Mouse (Mus musculus) hindbrain, embryonic 11.5 days (tissue): ENCODE results near the gene Camkmt. TPM values are rescaled to one million over a fixed set of nuclear protein-coding genes. Genes with fewer than 3 reads are reported as not detected.
A peak's percentile ranks its signal among the peaks of the same experiment; 100 is the strongest.

Experiments used
- ATAC-seq: fragments of 200-750 bp; cut with Nextera tagmentation; 2 replicates; pipeline ENCODE4 v1.8.0; 2017; ENCODE audit warnings: mild to moderate bottlenecking, moderate TSS enrichment, moderate library complexity; ENCODE audit not compliant: low FRiP score
- DNase-seq: peaks from one replicate; pipeline ENCODE4 v3.0.0-alpha.2; 2015; ENCODE audit warnings: low spot score
- H3K27ac ChIP-seq: fragments of 300-500 bp; sonication (generic); 2 replicates; pipeline ENCODE4 v1.5.1; 2014; ENCODE audit warnings: mild to moderate bottlenecking, low read depth, low read length
- H3K27me3 ChIP-seq: fragments of 300-500 bp; sonication (generic); 2 replicates; pipeline ENCODE4 v1.6.1; 2014; ENCODE audit warnings: mild to moderate bottlenecking, low read length, moderate library complexity, mixed read lengths; ENCODE audit not compliant: control insufficient read depth, insufficient read depth
- H3K36me3 ChIP-seq: fragments of 300-500 bp; sonication (generic); 2 replicates; pipeline ENCODE4 v1.6.1; 2014; ENCODE audit warnings: mild to moderate bottlenecking, low read length, moderate library complexity, mixed read lengths; ENCODE audit not compliant: control insufficient read depth, insufficient read depth
- H3K4me1 ChIP-seq: fragments of 300-500 bp; sonication (generic); replicated peaks from 2 replicates; pipeline ENCODE4 v1.6.1; 2014; ENCODE audit warnings: low read length, mixed read lengths; ENCODE audit not compliant: control insufficient read depth, insufficient read depth
- H3K4me2 ChIP-seq: fragments of 300-500 bp; sonication (generic); replicated peaks from 2 replicates; pipeline ENCODE4 v1.6.1; 2014; ENCODE audit warnings: mild to moderate bottlenecking, low read depth, low read length
- H3K4me3 ChIP-seq: fragments of 300-500 bp; sonication (generic); 2 replicates; pipeline ENCODE4 v1.5.1; 2014; ENCODE audit warnings: low read depth, low read length
- H3K9ac ChIP-seq: fragments of 300-500 bp; sonication (generic); 2 replicates; pipeline ENCODE4 v1.6.1; 2014; ENCODE audit warnings: low read depth, low read length
- H3K9me3 ChIP-seq: fragments of 300-500 bp; sonication (generic); 2 replicates; pipeline ENCODE4 v1.6.1; 2016; ENCODE audit warnings: low read length; ENCODE audit not compliant: control insufficient read depth
- WGBS: fragments of 180-500 bp; shearing (Covaris S2); extraction: QIAGEN DNeasy Blood & Tissue Kit; methylation state at CpG from one replicate; pipeline ENCODE4 v1.1.7; 2014; 5-methylcytosine and 5-hydroxymethylcytosine counted together
- polyA plus RNA-seq: library from polyadenylated mRNA; unstranded; fragments of >200 nt; fragmentation: Nextera tagmentation; extraction: Ambion mirVana; gene quantifications from 2 replicates; pipeline ENCODE4 v1.2.1, GENCODE M21; 2014

Gene Camkmt
- polyA plus RNA-seq, 1 experiment from 2014 or later: 16.7 TPM

GRCm38 (mm10) chr17:85085335-85085734 lies 5.0 kb upstream of the Camkmt start:
- no peak overlapping the region for H3K9ac ChIP-seq
- ATAC-seq: no peak
- WGBS: 95% methylated on average over 2 of the region's 2 CpGs

DNA sequence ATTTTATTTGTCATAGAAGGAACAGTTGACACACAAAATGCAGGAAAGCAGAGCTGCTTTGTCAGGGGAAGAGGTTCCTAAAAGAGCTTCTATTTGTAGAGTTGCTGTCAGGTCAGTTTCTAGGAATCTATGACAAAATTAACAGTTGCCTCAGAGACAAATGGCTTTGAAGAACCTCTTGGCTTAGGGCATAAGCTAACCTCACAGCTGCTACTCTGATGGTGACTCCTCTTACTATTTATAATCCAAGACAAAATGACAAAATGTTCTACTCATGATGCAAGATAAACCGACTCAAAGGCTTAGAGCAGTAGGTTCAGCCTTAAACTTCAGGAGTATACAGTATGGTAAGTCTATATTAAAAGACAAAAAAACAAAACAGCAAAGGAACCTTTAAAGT lies 3.9 kb upstream of the Camkmt start:
- H3K4me1 ChIP-seq: no peaks in the 10 kb centered on the region

More at GRCm38 (mm10) chr17:85085335-85085734, 5.0 kb upstream of the Camkmt start:
- H3K4me3 ChIP-seq: no peak overlapping the region
- DNase-seq: no peak
- H3K4me1 ChIP-seq: no peaks in the 10 kb centered on the region
- no peak overlapping the region for H3K4me2 ChIP-seq
- no peak overlapping the region for H3K27ac ChIP-seq
- no peaks in the 10 kb centered on the region for H3K36me3 ChIP-seq
- no peaks in the 10 kb centered on the region for H3K27me3 ChIP-seq
- H3K9me3 ChIP-seq: no peaks in the 10 kb centered on the region

GRCm38 (mm10) chr17:85087591-85087990 lies 2.8 kb upstream of the Camkmt start:
- Histone ChIP-seq H3K36me3 (no peaks in the 10 kb centered on the region), H3K4me1 (no peaks in the 10 kb centered on the region), H3K4me2 (no peak overlapping the region), H3K9me3 (no peaks in the 10 kb centered on the region), H3K4me3 (no peak overlapping the region), H3K27ac (no peak overlapping the region), H3K27me3 (no peaks in the 10 kb centered on the region), H3K9ac (no peak overlapping the region)
- no peak for DNase-seq
- 92% methylated on average over 5 of the region's 5 CpGs for WGBS
- ATAC-seq: no peak

More for the DNA sequence above, 3.9 kb upstream of the Camkmt start:
- ATAC-seq (no peak), DNase-seq (no peak)
- Histone ChIP-seq H3K9ac (no peak overlapping the region), H3K27ac (no peak overlapping the region), H3K4me3 (no peak overlapping the region), H3K36me3 (no peaks in the 10 kb centered on the region), H3K9me3 (no peaks in the 10 kb centered on the region), H3K27me3 (no peaks in the 10 kb centered on the region), H3K4me2 (no peak overlapping the region)
- WGBS: 95% methylated on average over 1 of the region's 1 CpGs

- Histone ChIP-seq H3K9me3 (no peaks in the 10 kb centered on the region), H3K4me3 (no peak overlapping the region), H3K36me3 (no peaks in the 10 kb centered on the region), H3K9ac (no peak overlapping the region), H3K4me2 (no peak overlapping the region), H3K27me3 (no peaks in the 10 kb centered on the region), H3K27ac (no peak overlapping the region), H3K4me1 (no peaks in the 10 kb centered on the region)
- no peak for DNase-seq
- 92% methylated on average over 11 of the region's 11 CpGs for WGBS
- no peak for ATAC-seq
Observed at GRCm38 (mm10) chr17:85088401-85088800, 2.0 kb upstream of the Camkmt start.

DNA sequence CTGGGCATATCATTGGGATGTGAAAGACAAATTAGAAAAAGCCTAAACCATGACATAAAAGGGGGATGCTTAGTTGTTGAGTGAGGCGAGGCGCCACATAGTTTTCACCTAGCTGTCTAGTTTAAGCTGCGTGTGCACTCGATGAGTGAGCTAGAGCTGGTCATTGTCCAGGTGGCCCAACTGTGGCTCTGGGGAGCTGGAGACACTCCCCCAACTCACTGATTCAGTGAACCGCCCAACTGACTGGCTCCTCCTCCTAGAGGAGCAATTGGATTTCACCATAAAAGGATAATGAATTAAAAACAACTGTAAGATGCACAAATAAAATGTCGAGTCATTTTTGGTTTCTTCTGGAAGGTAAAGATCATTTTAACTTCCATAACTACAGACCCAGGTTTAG lies 1.3 kb upstream of the Camkmt start:
- H3K9ac ChIP-seq: no peak overlapping the region
- no peaks in the 10 kb centered on the region for H3K27me3 ChIP-seq
- H3K4me1 ChIP-seq: no peaks in the 10 kb centered on the region
- DNase-seq: no peak
- no peak for ATAC-seq
- 0 out of 2 replicates have a peak overlapping the region, but pooled peaks have one; percentile 68 for H3K4me2 ChIP-seq
- no peaks in the 10 kb centered on the region for H3K36me3 ChIP-seq
- peak overlapping the region; percentile 63; the same call in 1 of the 2 replicates for H3K4me3 ChIP-seq
- no peak overlapping the region for H3K27ac ChIP-seq
- H3K9me3 ChIP-seq: no peaks in the 10 kb centered on the region
- 52% methylated on average over 6 of the region's 6 CpGs for WGBS

DNA sequence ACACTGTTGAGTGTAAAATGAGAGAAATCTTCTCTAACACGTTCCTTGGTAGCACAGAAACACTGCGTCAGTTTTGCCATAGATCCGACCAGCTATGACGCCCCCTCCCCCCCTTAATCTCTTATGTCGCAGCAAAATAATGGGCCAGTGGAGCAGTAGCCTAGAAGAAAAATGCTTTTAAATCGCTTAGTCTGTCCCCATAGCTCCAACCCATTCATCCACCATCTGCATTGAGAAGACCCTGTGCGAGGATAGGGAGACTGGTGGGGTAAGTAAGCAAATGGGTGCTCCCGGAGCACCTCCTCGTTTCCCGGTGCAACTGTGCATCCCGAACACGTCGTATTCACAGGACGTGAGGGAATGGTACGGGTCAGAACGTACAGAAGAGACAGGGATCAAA lies 731 bp upstream of the Camkmt start:
- H3K36me3 ChIP-seq: no peaks in the 10 kb centered on the region
- no peaks in the 10 kb centered on the region for H3K4me1 ChIP-seq
- H3K9me3 ChIP-seq: no peaks in the 10 kb centered on the region
- peak overlapping the region; percentile 63 for H3K4me3 ChIP-seq
- ATAC-seq (peak; percentile 28), DNase-seq (no peak)
- H3K27me3 ChIP-seq: no peaks in the 10 kb centered on the region
- peak overlapping the region; percentile 82 for H3K9ac ChIP-seq
- H3K27ac ChIP-seq: peak overlapping the region; percentile 72
- H3K4me2 ChIP-seq: peak overlapping the region; percentile 68
- WGBS: under 1% methylated on average over 16 of the region's 16 CpGs

DNA sequence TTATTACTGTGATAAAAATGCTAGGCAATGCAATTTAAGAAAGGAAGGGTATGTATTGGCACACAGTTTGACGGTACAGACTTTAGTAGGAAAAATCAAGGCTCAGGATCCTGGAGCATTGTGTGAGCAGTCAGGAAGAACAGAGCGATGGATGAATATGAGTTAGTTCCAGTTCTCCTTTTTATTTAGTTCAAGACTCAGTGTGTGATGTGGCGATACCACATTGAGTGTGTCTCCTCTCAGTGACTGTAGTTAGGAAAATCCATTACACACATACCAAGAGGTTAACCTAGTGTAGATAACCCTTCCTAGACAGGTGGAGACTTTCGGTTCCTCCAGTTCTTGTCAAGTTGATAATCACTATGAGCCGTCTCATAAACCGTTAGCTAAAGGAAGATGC lies 1.4 kb downstream of the Camkmt start:
- Histone ChIP-seq H3K9ac (no peak overlapping the region), H3K4me3 (no peak overlapping the region), H3K27me3 (no peaks in the 10 kb centered on the region), H3K4me2 (no peak overlapping the region), H3K4me1 (no peaks in the 10 kb centered on the region), H3K36me3 (no peaks in the 10 kb centered on the region), H3K27ac (no peak overlapping the region), H3K9me3 (no peaks in the 10 kb centered on the region)
- DNase-seq (no peak), ATAC-seq (no peak)
- WGBS: 90% methylated on average over 6 of the region's 6 CpGs

DNA sequence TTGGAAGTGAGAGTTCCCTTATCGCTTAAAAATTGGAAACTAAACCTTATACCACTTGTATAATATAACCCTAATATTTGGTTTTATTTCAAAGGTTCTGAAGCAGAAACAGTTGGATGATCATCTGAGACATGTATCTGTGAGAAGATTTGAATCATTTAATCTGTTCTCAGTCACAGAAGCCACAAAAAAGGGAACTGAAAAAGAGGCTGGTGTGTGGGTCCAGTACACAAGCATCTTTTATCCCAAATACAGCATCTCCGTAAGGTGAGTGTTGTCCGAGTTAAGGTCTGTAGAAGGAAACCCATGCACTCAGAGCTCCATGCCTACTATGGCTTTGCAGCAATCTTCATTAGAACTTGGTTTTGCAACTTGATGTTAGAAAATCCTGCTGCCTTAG lies 6.0 kb downstream of the Camkmt start:
- ATAC-seq (no peak), DNase-seq (no peak)
- Histone ChIP-seq H3K36me3 (peaks cover 3% of the 10 kb centered on the region; the same call in 1 of the 2 replicates), H3K4me3 (no peak overlapping the region), H3K4me1 (no peaks in the 10 kb centered on the region), H3K9ac (no peak overlapping the region), H3K9me3 (peaks cover 3% of the 10 kb centered on the region; the same call in 1 of the 2 replicates), H3K4me2 (no peak overlapping the region), H3K27ac (no peak overlapping the region), H3K27me3 (no peaks in the 10 kb centered on the region)
- 93% methylated on average over 3 of the region's 3 CpGs for WGBS

- no peak overlapping the region for H3K27ac ChIP-seq
- H3K9ac ChIP-seq: no peak overlapping the region
- H3K4me3 ChIP-seq: no peak overlapping the region
- no peak overlapping the region for H3K4me2 ChIP-seq
- 96% methylated on average over 7 of the region's 7 CpGs for WGBS
- peaks cover 3% of the 10 kb centered on the region; the same call in 1 of the 2 replicates for H3K36me3 ChIP-seq
- no peaks in the 10 kb centered on the region for H3K27me3 ChIP-seq
- no peak for DNase-seq
- no peaks in the 10 kb centered on the region for H3K4me1 ChIP-seq
- no peak for ATAC-seq
- peaks cover 3% of the 10 kb centered on the region; the same call in 1 of the 2 replicates for H3K9me3 ChIP-seq
Observed at GRCm38 (mm10) chr17:85098677-85099323, 8.4 kb downstream of the Camkmt start.
